Mouse (Mus musculus) T-helper 2 cell (primary cell): ENCODE data around the gene Odc1.

Experiments used
- in situ Hi-C: fragments of 300-600 bp; cut with MboI, MseI; formaldehyde crosslinking; loops from one replicate; pipeline ENCODE4 v1.15.1; 2025; ENCODE audit warnings: high pct_unique_total_duplicates

The Odc1 gene

GRCm38 (mm10) chr12:17544209-17545106, at the start of gene Odc1:
Odc1 (plus strand) TSS chr12:17544794.
- in situ Hi-C loops, result loop anchor here (10.0 kb wide), 1 partner anchor 940 kb away; no protein-coding TSS in a partner anchor

- in situ Hi-C loops, result no loop called here
Measured at GRCm38 (mm10) chr12:17494809-17495208, 49.8 kb upstream of the Odc1 start.

- in situ Hi-C loops, result no loop called here
Measured at GRCm38 (mm10) chr12:17495858-17496451, 48.6 kb upstream of the Odc1 start.

- in situ Hi-C loops, result no loop called here
Measured at GRCm38 (mm10) chr12:17505620-17506074, 38.9 kb upstream of the Odc1 start.

- in situ Hi-C loops, result no loop called here
Measured at GRCm38 (mm10) chr12:17506117-17506993, 38.2 kb upstream of the Odc1 start.

DNA sequence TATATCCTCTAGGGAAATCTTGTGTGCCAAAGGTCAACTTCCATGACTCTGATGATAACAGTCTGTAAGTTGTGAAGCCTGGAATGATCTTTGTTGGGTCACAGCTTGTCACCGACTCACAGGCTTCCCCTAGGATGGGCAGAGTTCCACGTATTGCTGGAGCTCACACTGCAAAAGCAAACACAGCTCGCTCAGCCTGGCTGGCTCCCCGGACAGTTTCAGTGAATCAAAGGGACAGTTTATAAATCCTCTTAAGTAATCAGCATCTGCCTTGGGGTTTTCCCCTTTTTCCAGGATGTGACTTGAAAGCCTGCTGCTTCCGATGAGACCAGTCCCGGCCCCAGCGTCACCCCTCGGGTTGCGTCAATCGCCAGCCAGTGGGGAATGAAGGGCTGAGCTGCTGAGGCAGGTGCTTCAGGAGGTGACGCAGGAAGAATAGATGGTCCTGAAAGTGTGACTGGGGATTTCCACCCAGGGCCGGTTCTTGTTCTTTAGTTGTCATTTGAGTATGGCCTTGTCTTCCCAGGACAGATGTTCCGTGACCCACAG, 37.5 kb upstream of the Odc1 start:
- in situ Hi-C loops, result no loop called here

DNA sequence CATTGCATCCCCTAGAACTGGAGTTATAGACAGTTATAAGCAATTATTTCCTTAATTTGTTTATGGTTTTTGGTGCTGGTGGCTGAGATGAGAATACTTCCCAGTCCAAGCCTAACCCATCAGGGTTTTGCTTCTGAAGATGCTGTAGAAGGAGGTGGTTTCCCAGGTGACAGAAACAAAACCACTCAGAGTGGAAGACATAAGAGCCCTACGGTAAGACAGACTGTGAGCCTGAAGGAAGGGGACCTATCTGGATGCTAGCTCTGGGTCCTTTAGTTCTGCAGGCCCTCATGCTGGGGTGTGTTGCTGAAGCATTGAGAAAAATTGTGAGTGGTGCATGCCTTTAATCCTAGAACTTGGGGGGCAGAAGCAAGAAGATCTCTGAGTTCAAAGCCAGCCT, 35.3 kb upstream of the Odc1 start:
- in situ Hi-C loops, result no loop called here

DNA sequence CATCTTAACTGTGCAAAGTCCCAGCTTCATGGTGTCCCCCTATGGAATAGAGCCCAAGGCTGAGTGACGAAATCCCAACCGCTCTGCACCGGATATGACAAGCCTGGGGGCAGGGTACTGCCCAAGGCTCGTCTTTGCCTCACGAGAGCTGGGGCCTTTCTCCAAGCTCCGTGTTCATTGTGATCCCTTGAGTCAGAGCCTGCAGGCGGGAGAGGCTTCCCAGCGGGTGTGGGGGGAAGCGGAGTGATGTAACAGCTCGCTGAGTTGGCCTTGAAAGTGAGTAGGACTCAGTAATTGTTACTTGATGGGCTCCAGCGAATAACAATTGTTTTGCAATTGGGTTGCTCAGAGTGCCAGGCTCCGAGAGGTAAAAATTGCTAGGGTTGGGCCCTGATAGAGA, 34.4 kb upstream of the Odc1 start:
- in situ Hi-C loops, result no loop called here

DNA sequence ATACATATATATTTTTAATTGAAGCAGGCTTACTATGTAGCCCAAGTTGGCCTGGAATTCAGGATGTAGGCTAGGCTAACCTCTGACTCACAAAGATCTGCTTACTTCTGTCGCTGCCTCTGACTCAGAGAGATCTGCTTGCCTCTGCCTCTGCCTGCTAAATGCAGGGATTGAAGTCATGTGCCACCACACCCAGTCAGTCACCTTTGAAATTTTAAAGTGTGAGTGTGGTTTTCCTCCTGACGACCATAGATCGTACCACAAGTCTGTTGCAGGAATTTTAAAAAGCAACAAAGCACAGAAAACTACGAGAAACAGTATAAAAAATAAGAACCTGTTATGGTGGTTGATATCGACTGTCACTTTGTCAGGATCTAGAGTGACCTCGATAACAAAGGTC, 33.6 kb upstream of the Odc1 start:
- in situ Hi-C loops, result no loop called here

DNA sequence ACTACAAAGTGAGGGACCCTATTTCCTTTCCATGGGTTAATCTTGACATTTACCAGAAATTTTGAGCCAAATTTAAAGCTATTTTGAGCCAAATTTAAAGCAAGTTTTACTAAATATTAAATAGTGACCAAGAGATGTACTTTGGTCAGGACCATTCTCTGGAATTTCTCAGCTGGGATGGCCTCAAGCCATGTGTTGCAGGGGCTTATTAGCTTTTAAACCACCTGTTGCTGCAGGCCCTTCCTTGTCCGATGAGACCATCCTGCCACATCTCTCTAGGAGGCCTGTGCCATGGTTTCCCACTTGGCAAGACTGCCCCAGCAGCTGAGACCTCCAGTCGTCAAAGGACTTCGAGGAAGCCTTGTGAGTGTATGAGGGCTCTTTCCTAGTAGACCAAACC, 15.4 kb upstream of the Odc1 start:
- in situ Hi-C loops, result no loop called here

DNA sequence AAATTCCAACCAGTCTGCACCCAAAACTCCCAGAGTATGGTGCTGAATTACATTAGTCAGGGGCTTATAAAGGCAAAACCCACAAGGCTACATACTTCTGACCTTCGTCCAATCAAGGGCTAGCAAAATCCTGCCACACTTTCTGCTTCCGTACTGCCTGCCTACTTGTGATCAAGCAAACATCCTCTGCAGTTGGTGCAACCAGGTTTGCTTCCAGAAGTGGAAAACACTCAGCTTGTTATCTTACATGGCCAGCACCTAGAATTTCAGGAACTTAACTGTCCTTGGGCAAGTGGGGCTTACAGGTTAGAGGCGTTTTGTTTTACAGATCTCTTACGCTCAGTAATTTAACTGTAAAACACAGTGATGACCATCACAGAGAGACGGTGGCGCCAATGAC, 14.9 kb upstream of the Odc1 start:
- in situ Hi-C loops, result no loop called here

GRCm38 (mm10) chr12:17530825-17531224, 13.8 kb upstream of the Odc1 start:
- in situ Hi-C loops, result no loop called here

DNA sequence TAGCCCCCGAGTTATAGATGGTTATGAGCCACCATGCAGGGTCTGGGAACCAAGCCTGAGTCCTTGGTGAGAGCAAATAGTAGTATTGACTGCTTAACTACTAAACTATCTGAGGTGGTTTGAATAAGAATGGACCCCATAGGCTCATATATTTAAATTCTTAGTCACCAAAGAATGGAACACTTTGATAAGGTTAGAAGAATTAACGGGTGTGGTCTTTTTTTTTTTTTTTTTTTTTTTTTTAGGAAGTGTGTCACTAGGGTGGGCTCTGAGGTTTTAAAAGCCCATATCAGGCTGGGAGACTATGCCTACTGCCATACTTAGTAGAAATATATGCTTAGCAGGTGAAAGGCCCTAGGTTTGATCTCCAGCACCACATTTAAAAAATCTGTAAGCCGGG, 8.4 kb upstream of the Odc1 start:
- in situ Hi-C loops, result no loop called here

GRCm38 (mm10) chr12:17537147-17537546, 7.4 kb upstream of the Odc1 start:
- in situ Hi-C loops, result no loop called here

DNA sequence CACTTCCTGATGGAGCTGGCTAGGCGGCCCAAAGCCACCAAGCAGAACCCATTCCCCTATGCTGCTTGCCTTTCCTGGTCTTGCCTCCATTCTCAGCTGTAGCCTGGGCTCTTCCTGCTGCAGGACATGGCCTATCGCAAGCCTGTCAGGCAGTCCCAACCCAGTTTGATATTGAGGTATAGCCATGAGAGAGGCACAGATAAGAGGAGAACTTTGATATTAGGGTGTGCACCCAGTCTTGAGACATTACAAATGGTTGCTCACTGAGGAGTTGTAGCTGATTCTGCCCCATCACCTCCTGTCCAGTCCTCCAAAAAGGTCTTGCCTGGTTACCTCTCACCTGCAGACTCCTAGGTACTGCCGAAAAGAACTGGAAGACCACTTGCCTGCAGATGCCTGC, 6.5 kb upstream of the Odc1 start:
- in situ Hi-C loops, result no loop called here

GRCm38 (mm10) chr12:17539041-17539440, 5.6 kb upstream of the Odc1 start:
- in situ Hi-C loops, result no loop called here

- in situ Hi-C loops, result loop anchor here (10.0 kb wide), 1 partner anchor 935 kb away; no protein-coding TSS in a partner anchor
Measured at GRCm38 (mm10) chr12:17540040-17540552, 4.5 kb upstream of the Odc1 start.

DNA sequence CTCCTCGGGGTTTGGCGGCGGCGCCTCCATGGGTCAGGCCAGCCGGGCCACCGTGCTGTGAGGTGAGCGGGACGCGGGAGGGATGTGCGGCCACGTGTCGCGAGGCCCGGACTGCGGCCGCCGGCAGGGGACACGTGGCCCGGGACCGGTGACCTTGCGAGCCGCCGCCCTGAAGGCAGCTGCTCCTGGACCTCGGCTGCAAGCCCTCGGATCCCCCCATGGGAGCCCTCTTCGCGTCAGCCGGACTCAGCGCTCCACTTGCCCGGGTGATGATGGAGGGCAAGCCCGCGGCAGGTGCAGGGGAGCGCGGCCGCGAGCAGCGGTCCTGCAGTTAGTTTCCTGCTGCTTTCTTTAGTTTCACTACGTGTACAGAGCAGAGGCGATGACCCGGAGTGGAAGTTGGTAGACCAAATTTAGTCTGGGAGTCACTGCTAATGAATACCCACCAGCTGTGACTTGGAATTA, 545 bp downstream of the Odc1 start:
- in situ Hi-C loops, result loop anchor here (10.0 kb wide), 1 partner anchor 940 kb away; no protein-coding TSS in a partner anchor

DNA sequence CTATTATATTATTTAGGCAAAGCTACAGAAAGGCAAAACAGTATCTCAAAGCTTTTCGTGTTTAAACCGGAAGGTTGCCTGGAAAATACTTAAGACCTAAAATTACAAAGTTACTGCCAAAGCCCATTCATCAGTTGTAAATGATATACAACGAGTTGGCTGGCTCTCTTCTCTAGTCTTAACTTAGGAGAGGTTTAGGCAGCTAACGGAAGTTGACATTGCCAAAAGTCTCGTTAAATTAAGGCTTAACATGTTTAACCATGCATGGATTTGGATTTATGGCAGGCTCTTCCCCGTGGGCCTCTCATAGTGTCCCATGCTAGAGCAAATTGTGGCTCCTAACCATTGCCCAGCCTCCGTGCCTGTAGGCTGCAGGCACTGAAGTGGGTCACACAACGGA, 1.3 kb downstream of the Odc1 start:
- in situ Hi-C loops, result loop anchor here (10.0 kb wide), 1 partner anchor 941 kb away; no protein-coding TSS in a partner anchor

GRCm38 (mm10) chr12:17547552-17547951, 3.0 kb downstream of the Odc1 start:
- in situ Hi-C loops, result loop anchor here (10.0 kb wide), 1 partner anchor 943 kb away; no protein-coding TSS in a partner anchor

GRCm38 (mm10) chr12:17548505-17548904, 3.9 kb downstream of the Odc1 start:
- in situ Hi-C loops, result loop anchor here (10.0 kb wide), 1 partner anchor 944 kb away; no protein-coding TSS in a partner anchor
